Mouse (Mus musculus) spleen, adult 2 months (tissue): ENCODE measurements around the gene Vmn2r108. TPM values are rescaled to one million over a fixed set of nuclear protein-coding genes. Genes with fewer than 3 reads are reported as not detected.
"Not testable (repeated sequence)": the region's sequence is repeated elsewhere in the genome, so short reads cannot be mapped to it uniquely, and the experiment has no call there.

Source experiments
- DNase-seq, 2 experiments: peaks; one replicate each; pipeline versions ENCODE4 v3.0.0 to v3.0.0-alpha.2; 2012 to 2021; ENCODE audit warnings: low spot score in 2 of 2, low read depth in 1 of 2
- H3K27ac ChIP-seq: fragments of 200-500 bp; 2 replicates; pipeline ENCODE4 v1.5.1; 2012; ENCODE audit warnings: low read length, inconsistent platforms; ENCODE audit not compliant: insufficient read depth
- H3K27me3 ChIP-seq: fragments of 200-500 bp; 2 replicates; pipeline ENCODE4 v1.6.1; 2012; ENCODE audit warnings: mild to moderate bottlenecking, moderate library complexity, low read length, inconsistent platforms; ENCODE audit not compliant: control insufficient read depth, insufficient read depth
- H3K36me3 ChIP-seq: fragments of 200-500 bp; 2 replicates; pipeline ENCODE4 v1.6.1; 2012; ENCODE audit warnings: mild to moderate bottlenecking, low read length, inconsistent platforms; ENCODE audit not compliant: control insufficient read depth, insufficient read depth
- H3K4me1 ChIP-seq: fragments of 200-500 bp; 2 replicates; pipeline ENCODE4 v1.6.1; 2011; ENCODE audit warnings: inconsistent platforms; ENCODE audit not compliant: control insufficient read depth, insufficient read depth, insufficient read length
- H3K4me3 ChIP-seq: fragments of 200-500 bp; 2 replicates; pipeline ENCODE4 v1.5.1; 2011; ENCODE audit warnings: mild to moderate bottlenecking, inconsistent platforms; ENCODE audit not compliant: insufficient read depth, insufficient read length; ENCODE audit errors: extremely low read depth
- CTCF ChIP-seq: fragments of 200-500 bp; IDR thresholded peaks from 2 replicates; pipeline ENCODE4 v1.5.1; 2011; ENCODE audit warnings: mild to moderate bottlenecking, inconsistent platforms; ENCODE audit not compliant: insufficient read depth, insufficient read length, insufficient replicate concordance; ENCODE audit errors: extremely low read depth
- POLR2A ChIP-seq: fragments of 200-500 bp; IDR thresholded peaks from 2 replicates; pipeline ENCODE4 v1.6.1; 2011; ENCODE audit warnings: low read depth, low read length, inconsistent platforms
- WGBS: fragments of 180-500 bp; shearing (Covaris S2); methylation state at CpG from one replicate; pipeline ENCODE4 v1.1.7; 2018; 5-methylcytosine and 5-hydroxymethylcytosine counted together
- polyA plus RNA-seq: library from polyadenylated mRNA; depleted of rRNA; stranded (reverse); fragments of >200 nt; gene quantifications from 2 replicates; pipeline ENCODE4 v1.2.3, GENCODE M21; 2012; rRNA removed

Gene Vmn2r108
- not detected in 2 replicates for polyA plus RNA-seq

GRCm38 (mm10) chr17:20481231-20481630 is at the start of gene Vmn2r108:
Gene Vmn2r108, minus strand, starts transcription at chr17:20481331.
- TF ChIP-seq POLR2A (no peak), CTCF (no peak)
- H3K27ac ChIP-seq: no peak within 1 kb of the TSS
- DNase-seq: no peak
- H3K4me1 ChIP-seq: no peaks in the 10 kb centered on the region
- H3K36me3 ChIP-seq: no peaks in the 10 kb centered on the region
- no peaks in the 10 kb centered on the region for H3K27me3 ChIP-seq
- no peak within 1 kb of the TSS for H3K4me3 ChIP-seq

- H3K4me3 ChIP-seq, DNase-seq, H3K27ac ChIP-seq, H3K4me1 ChIP-seq, H3K27me3 ChIP-seq, H3K36me3 ChIP-seq: not testable (repeated sequence)
These were observed 27.1 kb upstream of the Vmn2r108 start for GRCm38 (mm10) chr17:20508247-20508646.

GRCm38 (mm10) chr17:20497858-20498257 is 16.7 kb upstream of the Vmn2r108 start, which contains the start of gene Vmn1r225:
Gene Vmn1r225, plus strand, starts transcription at chr17:20498158.
- Histone ChIP-seq H3K27ac (no peak within 1 kb of the TSS), H3K4me1 (no peaks in the 10 kb centered on the region), H3K4me3 (no peak within 1 kb of the TSS), H3K36me3 (no peaks in the 10 kb centered on the region), H3K27me3 (no peaks in the 10 kb centered on the region)
- TF ChIP-seq CTCF (no peak), POLR2A (no peak)
- DNase-seq: no peak

GRCm38 (mm10) chr17:20473311-20473710 is 7.8 kb downstream of the Vmn2r108 start:
- Histone ChIP-seq H3K36me3 (no peaks in the 10 kb centered on the region), H3K27ac (no peak overlapping the region), H3K4me3 (no peak overlapping the region), H3K4me1 (no peaks in the 10 kb centered on the region), H3K27me3 (no peaks in the 10 kb centered on the region)
- TF ChIP-seq CTCF: no peak
- WGBS: 68% methylated on average over 3 of the region's 3 CpGs
- DNase-seq: no peak

GRCm38 (mm10) chr17:20439263-20439662 is 41.9 kb downstream of the Vmn2r108 start:
- Histone ChIP-seq H3K27me3 (no peaks in the 10 kb centered on the region), H3K36me3 (no peaks in the 10 kb centered on the region), H3K27ac (no peak overlapping the region), H3K4me1 (no peaks in the 10 kb centered on the region), H3K4me3 (no peak overlapping the region)
- DNase-seq: no peak
- TF ChIP-seq POLR2A (no peak), CTCF (no peak)

GRCm38 (mm10) chr17:20413846-20414245 is 67.3 kb downstream of the Vmn2r108 start, which contains the start of gene Vmn1r224:
Gene Vmn1r224, plus strand, starts transcription at chr17:20414146.
- no peak within 1 kb of the TSS for H3K4me3 ChIP-seq
- no peaks in the 10 kb centered on the region for H3K4me1 ChIP-seq
- 19% methylated on average over 1 of the region's 1 CpGs for WGBS
- H3K36me3 ChIP-seq: no peaks in the 10 kb centered on the region
- no peak within 1 kb of the TSS for H3K27ac ChIP-seq
- DNase-seq: no peak
- H3K27me3 ChIP-seq: no peaks in the 10 kb centered on the region
- TF ChIP-seq CTCF (no peak), POLR2A (no peak)

Other genes starting within 250 kb of the Vmn2r108 start
- gene Vmn2r105, start 246.3 kb downstream of the Vmn2r108 start, polyA plus RNA-seq: not detected in 2 replicates
- not detected in 2 replicates for gene Vmn2r106, start 195.8 kb downstream of the Vmn2r108 start, polyA plus RNA-seq
- not detected in 2 replicates for gene Vmn2r107, start 136.1 kb downstream of the Vmn2r108 start, polyA plus RNA-seq
- not detected in 2 replicates for gene Vmn1r224, start 67.2 kb downstream of the Vmn2r108 start, polyA plus RNA-seq
- not detected in 2 replicates for gene Vmn1r225, start 16.8 kb upstream of the Vmn2r108 start, polyA plus RNA-seq
- gene Vmn2r109, start 83.4 kb upstream of the Vmn2r108 start, polyA plus RNA-seq: not detected in 2 replicates
- gene Vmn2r110, start 115.1 kb upstream of the Vmn2r108 start, polyA plus RNA-seq: not detected in 2 replicates
- not detected in 2 replicates for gene Fpr-rs3, start 143.5 kb upstream of the Vmn2r108 start, polyA plus RNA-seq
- gene Vmn1r226, start 201.5 kb upstream of the Vmn2r108 start, polyA plus RNA-seq: not detected in 2 replicates
- gene Vmn1r227, start 248.5 kb upstream of the Vmn2r108 start, polyA plus RNA-seq: not detected in 2 replicates